Mouse (Mus musculus): Measurements from ENCODE around the gene Pbld1. TPM values are rescaled to one million over a fixed set of nuclear protein-coding genes. Genes with fewer than 3 reads are reported as not detected.
A peak's percentile ranks its signal among the peaks of the same experiment; 100 is the strongest.

The Pbld1 gene
- polyA plus RNA-seq (2014; fragmentation: Nextera tagmentation; extraction: Ambion mirVana), result 0.46 and 0.83 TPM in 2 replicates

- Histone ChIP-seq H3K4me2 (ENCODE audit: low read depth, low read length) (no peak within 1 kb of the TSS), H3K27ac (ENCODE audit: low read depth, low read length) (no peak within 1 kb of the TSS), H3K27me3 (ENCODE audit: control insufficient read depth, insufficient read depth, low read length) (no peaks in the 10 kb centered on the region), H3K9me3 (ENCODE audit: control insufficient read depth, low read length) (no peaks in the 10 kb centered on the region), H3K9ac (replicated peaks; ENCODE audit: low read depth, low read length) (no peak within 1 kb of the TSS), H3K4me3 (ENCODE audit: low read depth, low read length) (no peak within 1 kb of the TSS), H3K4me1 (ENCODE audit: control insufficient read depth, insufficient read depth, low read length) (no peaks in the 10 kb centered on the region), H3K36me3 (ENCODE audit: control insufficient read depth, insufficient read depth, low read length) (no peaks in the 10 kb centered on the region)
- ATAC-seq (ENCODE audit: low read depth), result no peak
- WGBS, result 90% methylated on average over 2 of the region's 2 CpGs
These were observed at the start of gene Pbld1 for GRCm38 (mm10) chr10:63059862-63060261. Gene Pbld1, plus strand, starts transcription at chr10:63060162.

DNA sequence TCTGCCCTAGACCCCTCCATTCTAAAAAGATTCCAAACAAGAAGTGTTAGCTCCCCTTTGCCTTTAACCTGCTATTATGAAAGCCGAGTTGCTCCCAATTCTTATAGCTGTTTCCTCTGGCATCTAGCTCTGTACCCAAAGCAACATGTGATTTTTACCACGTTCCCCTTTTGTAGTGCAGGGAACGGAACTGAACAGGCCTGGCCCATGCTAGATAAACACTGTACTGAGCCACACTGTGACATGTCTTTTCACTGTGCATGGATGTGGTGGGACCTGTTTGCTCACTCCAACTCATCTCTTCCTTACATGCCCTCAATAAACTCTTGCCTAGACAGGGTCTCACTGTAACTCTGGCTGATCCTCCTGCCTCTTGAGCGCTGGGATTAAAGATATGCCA is 49.7 kb upstream of the Pbld1 start:
- Histone ChIP-seq H3K4me1 (ENCODE audit: control insufficient read depth, insufficient read depth, low read length) (no peaks in the 10 kb centered on the region), H3K9me3 (ENCODE audit: control insufficient read depth, low read length) (no peaks in the 10 kb centered on the region), H3K4me2 (ENCODE audit: low read depth, low read length) (no peak overlapping the region), H3K4me3 (ENCODE audit: low read depth, low read length) (no peak overlapping the region), H3K27ac (ENCODE audit: low read depth, low read length) (no peak overlapping the region), H3K36me3 (ENCODE audit: control insufficient read depth, insufficient read depth, low read length) (peaks cover 74% of the 10 kb centered on the region), H3K9ac (replicated peaks; ENCODE audit: low read depth, low read length) (no peak overlapping the region), H3K27me3 (ENCODE audit: control insufficient read depth, insufficient read depth, low read length) (no peaks in the 10 kb centered on the region)
- ATAC-seq (ENCODE audit: low read depth), result no peak
- 88% methylated on average over 4 of the region's 4 CpGs for WGBS

DNA sequence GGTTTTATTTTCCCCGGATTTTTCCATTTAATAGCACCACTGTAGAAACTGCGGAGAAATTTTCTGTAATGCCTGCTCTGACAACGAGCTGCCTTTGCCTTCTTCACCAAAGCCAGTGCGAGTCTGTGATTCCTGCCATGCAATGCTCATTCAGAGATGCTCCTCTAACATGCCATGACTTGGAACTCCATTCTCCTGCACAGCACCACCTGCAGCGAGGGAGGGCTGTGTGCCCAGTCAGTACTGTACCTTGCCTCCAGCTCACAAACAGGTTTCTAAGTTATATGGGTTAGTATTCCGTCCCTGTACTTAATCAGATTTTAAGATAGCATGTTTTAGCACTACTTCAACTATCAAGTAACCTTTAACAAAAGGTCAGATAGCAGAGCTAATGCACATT is 48.4 kb upstream of the Pbld1 start:
- peaks cover 82% of the 10 kb centered on the region for H3K36me3 ChIP-seq (ENCODE audit: control insufficient read depth, insufficient read depth, low read length)
- H3K4me3 ChIP-seq (ENCODE audit: low read depth, low read length), result no peak overlapping the region
- no peak overlapping the region for H3K27ac ChIP-seq (ENCODE audit: low read depth, low read length)
- H3K4me2 ChIP-seq (ENCODE audit: low read depth, low read length), result no peak overlapping the region
- ATAC-seq (ENCODE audit: low read depth), result no peak
- H3K4me1 ChIP-seq (ENCODE audit: control insufficient read depth, insufficient read depth, low read length), result no peaks in the 10 kb centered on the region
- no peaks in the 10 kb centered on the region for H3K27me3 ChIP-seq (ENCODE audit: control insufficient read depth, insufficient read depth, low read length)
- WGBS, result 87% methylated on average over 6 of the region's 6 CpGs
- no peaks in the 10 kb centered on the region for H3K9me3 ChIP-seq (ENCODE audit: control insufficient read depth, low read length)
- no peak overlapping the region for H3K9ac ChIP-seq (replicated peaks; ENCODE audit: low read depth, low read length)

- Histone ChIP-seq H3K27ac (ENCODE audit: low read depth, low read length) (no peak overlapping the region), H3K4me1 (ENCODE audit: control insufficient read depth, insufficient read depth, low read length) (peaks cover under 1% of the 10 kb centered on the region; the same call in 1 of the 2 replicates), H3K9ac (replicated peaks; ENCODE audit: low read depth, low read length) (no peak overlapping the region), H3K9me3 (ENCODE audit: control insufficient read depth, low read length) (no peaks in the 10 kb centered on the region), H3K36me3 (ENCODE audit: control insufficient read depth, insufficient read depth, low read length) (peaks cover 68% of the 10 kb centered on the region), H3K4me3 (ENCODE audit: low read depth, low read length) (no peak overlapping the region), H3K4me2 (ENCODE audit: low read depth, low read length) (no peak overlapping the region), H3K27me3 (ENCODE audit: control insufficient read depth, insufficient read depth, low read length) (no peaks in the 10 kb centered on the region)
- WGBS, result 80% methylated on average over 3 of the region's 3 CpGs
- no peak for ATAC-seq (ENCODE audit: low read depth)
These were observed 46.5 kb upstream of the Pbld1 start for GRCm38 (mm10) chr10:63013476-63013875.

DNA sequence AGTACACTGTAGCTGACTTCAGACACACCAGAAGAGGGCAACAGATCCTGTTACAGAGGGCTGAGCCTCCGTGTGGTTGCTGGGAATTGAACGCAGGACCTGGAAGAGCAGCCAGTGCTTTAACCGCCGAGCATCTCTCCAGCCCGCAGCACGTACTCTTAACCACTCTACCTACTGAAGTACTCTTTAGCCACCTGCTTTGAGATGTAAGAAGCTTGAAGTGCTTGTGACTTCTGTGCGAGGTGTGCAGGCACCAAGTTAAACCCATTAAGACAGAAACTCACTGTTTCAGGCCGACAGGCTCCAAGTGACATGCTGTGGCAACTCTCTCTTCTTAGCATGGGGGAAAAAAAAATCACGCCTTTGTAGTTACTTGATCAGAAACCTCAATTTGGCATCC is 45.8 kb upstream of the Pbld1 start:
- H3K9me3 ChIP-seq (ENCODE audit: control insufficient read depth, low read length), result no peaks in the 10 kb centered on the region
- H3K27ac ChIP-seq (ENCODE audit: low read depth, low read length), result no peak overlapping the region
- H3K4me3 ChIP-seq (ENCODE audit: low read depth, low read length), result no peak overlapping the region
- H3K4me2 ChIP-seq (ENCODE audit: low read depth, low read length), result no peak overlapping the region
- peaks cover 6% of the 10 kb centered on the region; the same call in 1 of the 2 replicates for H3K4me1 ChIP-seq (ENCODE audit: control insufficient read depth, insufficient read depth, low read length)
- ATAC-seq (ENCODE audit: low read depth), result no peak
- no peak overlapping the region for H3K9ac ChIP-seq (replicated peaks; ENCODE audit: low read depth, low read length)
- H3K36me3 ChIP-seq (ENCODE audit: control insufficient read depth, insufficient read depth, low read length), result peaks cover 64% of the 10 kb centered on the region
- no peaks in the 10 kb centered on the region for H3K27me3 ChIP-seq (ENCODE audit: control insufficient read depth, insufficient read depth, low read length)
- 89% methylated on average over 9 of the region's 9 CpGs for WGBS

GRCm38 (mm10) chr10:63019304-63019703 is 40.7 kb upstream of the Pbld1 start:
- 62% methylated on average over 6 of the region's 6 CpGs for WGBS
- no peaks in the 10 kb centered on the region for H3K9me3 ChIP-seq (ENCODE audit: control insufficient read depth, low read length)
- H3K9ac ChIP-seq (replicated peaks; ENCODE audit: low read depth, low read length), result no peak overlapping the region
- H3K27ac ChIP-seq (ENCODE audit: low read depth, low read length), result no peak overlapping the region
- no peaks in the 10 kb centered on the region for H3K27me3 ChIP-seq (ENCODE audit: control insufficient read depth, insufficient read depth, low read length)
- peaks cover 28% of the 10 kb centered on the region for H3K4me1 ChIP-seq (ENCODE audit: control insufficient read depth, insufficient read depth, low read length)
- ATAC-seq (ENCODE audit: low read depth), result no peak
- H3K4me3 ChIP-seq (ENCODE audit: low read depth, low read length), result no peak overlapping the region
- peaks cover 19% of the 10 kb centered on the region for H3K36me3 ChIP-seq (ENCODE audit: control insufficient read depth, insufficient read depth, low read length)
- H3K4me2 ChIP-seq (ENCODE audit: low read depth, low read length), result peak overlapping the region; percentile 26; the same call in 1 of the 2 replicates

DNA sequence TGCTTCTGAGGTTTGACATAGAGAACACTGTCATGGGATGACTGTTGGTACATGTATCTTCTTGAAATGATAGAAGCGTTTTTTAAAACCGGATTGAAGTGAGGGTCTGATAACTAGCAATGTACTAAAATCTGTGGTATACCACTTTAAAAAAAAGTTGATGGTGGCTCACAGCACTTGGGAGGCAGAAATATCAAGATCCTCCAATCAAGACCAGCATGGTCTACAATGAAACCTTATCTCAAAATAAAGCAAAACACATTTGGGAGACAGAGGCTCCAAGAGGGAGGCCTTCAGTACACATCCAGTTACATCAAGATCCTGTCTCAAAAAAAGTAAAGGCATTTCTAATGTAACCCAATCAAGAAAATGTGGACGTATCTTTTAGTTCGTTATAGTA is 38.3 kb upstream of the Pbld1 start:
- H3K27me3 ChIP-seq (ENCODE audit: control insufficient read depth, insufficient read depth, low read length), result no peaks in the 10 kb centered on the region
- H3K9ac ChIP-seq (replicated peaks; ENCODE audit: low read depth, low read length), result peak overlapping the region; percentile 100; the same call in 1 of the 2 replicates
- no peak overlapping the region for H3K27ac ChIP-seq (ENCODE audit: low read depth, low read length)
- H3K9me3 ChIP-seq (ENCODE audit: control insufficient read depth, low read length), result no peaks in the 10 kb centered on the region
- ATAC-seq (ENCODE audit: low read depth), result no peak
- peak overlapping the region; percentile 74 for H3K4me2 ChIP-seq (ENCODE audit: low read depth, low read length)
- peaks cover 1% of the 10 kb centered on the region; the same call in 1 of the 2 replicates for H3K36me3 ChIP-seq (ENCODE audit: control insufficient read depth, insufficient read depth, low read length)
- 49% methylated on average over 4 of the region's 4 CpGs for WGBS
- peak overlapping the region; percentile 95 for H3K4me3 ChIP-seq (ENCODE audit: low read depth, low read length)
- H3K4me1 ChIP-seq (ENCODE audit: control insufficient read depth, insufficient read depth, low read length), result peaks cover 39% of the 10 kb centered on the region

DNA sequence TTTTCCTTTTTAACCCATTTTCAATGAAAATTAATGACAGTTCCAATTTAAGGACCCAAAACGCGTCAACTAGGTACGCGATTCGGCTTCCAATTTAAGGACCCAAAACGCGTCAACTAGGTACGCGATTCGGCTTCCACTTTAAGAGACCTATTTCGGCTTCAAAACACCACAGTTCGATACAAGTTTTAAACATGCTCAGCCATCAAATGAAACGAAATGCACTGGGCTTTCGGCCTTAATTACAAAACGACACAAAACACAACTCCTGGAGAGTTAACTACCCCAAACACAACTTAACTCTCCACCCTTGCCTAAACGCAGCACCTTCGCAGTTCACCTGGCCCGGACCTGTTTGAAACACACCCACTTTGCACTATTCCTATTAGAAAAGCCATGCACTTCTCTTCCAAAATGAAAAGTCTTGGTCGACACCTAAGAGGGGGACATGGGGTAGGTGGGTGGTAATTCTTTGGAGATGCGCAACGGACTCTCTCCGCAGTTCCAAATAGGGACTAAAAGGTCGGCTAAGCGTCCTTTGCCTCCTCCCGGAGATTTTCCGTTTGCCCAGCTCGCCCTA is 37.3 kb upstream of the Pbld1 start:
- H3K9me3 ChIP-seq (ENCODE audit: control insufficient read depth, low read length), result no peaks in the 10 kb centered on the region
- under 1% methylated on average over 27 of the region's 27 CpGs for WGBS
- peak overlapping the region; percentile 100 for H3K27ac ChIP-seq (ENCODE audit: low read depth, low read length)
- no peak for ATAC-seq (ENCODE audit: low read depth)
- no peaks in the 10 kb centered on the region for H3K27me3 ChIP-seq (ENCODE audit: control insufficient read depth, insufficient read depth, low read length)
- H3K4me1 ChIP-seq (ENCODE audit: control insufficient read depth, insufficient read depth, low read length), result peaks cover 46% of the 10 kb centered on the region
- H3K4me2 ChIP-seq (ENCODE audit: low read depth, low read length), result peak overlapping the region; percentile 74
- H3K9ac ChIP-seq (replicated peaks; ENCODE audit: low read depth, low read length), result peak overlapping the region; percentile 100
- peak overlapping the region; percentile 95 for H3K4me3 ChIP-seq (ENCODE audit: low read depth, low read length)
- H3K36me3 ChIP-seq (ENCODE audit: control insufficient read depth, insufficient read depth, low read length), result no peaks in the 10 kb centered on the region

DNA sequence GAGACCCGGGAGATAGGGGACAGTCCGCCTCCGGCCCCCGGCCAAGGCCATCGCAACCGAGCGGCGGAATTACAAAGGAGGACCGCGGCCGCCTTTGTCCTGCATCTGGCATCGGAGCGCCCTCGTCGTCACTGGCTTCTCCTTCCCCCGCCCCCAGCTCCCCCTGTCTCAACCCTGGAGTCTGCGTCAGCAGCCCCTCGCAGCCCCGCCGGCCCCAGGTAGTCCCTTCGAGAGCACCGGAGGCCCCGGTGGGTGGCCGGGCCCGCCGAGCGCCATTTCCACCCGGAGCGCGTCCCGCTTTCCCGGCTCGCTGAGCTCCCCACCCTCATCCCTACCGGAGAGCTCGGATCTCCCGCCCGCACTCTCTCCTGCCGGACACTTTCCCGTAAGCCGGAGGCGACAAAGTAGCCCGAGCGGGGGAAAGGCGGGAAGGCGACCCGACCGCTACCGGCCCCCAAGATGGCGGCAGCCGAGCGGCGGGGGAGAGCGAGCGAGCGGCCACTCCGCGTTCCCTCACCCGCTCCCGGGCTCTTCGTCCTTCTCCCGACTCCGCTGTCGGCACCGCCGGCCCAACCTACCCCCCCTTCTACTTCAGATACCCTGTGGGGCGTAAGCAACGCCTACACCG is 36.7 kb upstream of the Pbld1 start:
- Histone ChIP-seq H3K4me1 (ENCODE audit: control insufficient read depth, insufficient read depth, low read length) (peaks cover 46% of the 10 kb centered on the region), H3K4me3 (ENCODE audit: low read depth, low read length) (peak overlapping the region; percentile 95), H3K36me3 (ENCODE audit: control insufficient read depth, insufficient read depth, low read length) (no peaks in the 10 kb centered on the region), H3K27ac (ENCODE audit: low read depth, low read length) (peak overlapping the region; percentile 100), H3K27me3 (ENCODE audit: control insufficient read depth, insufficient read depth, low read length) (no peaks in the 10 kb centered on the region), H3K4me2 (ENCODE audit: low read depth, low read length) (peak overlapping the region; percentile 74), H3K9me3 (ENCODE audit: control insufficient read depth, low read length) (no peaks in the 10 kb centered on the region), H3K9ac (replicated peaks; ENCODE audit: low read depth, low read length) (peak overlapping the region; percentile 100)
- ATAC-seq (ENCODE audit: low read depth), result peak; percentile 39
- under 1% methylated on average over 63 of the region's 68 CpGs for WGBS
